Mouse (Mus musculus) granulocyte monocyte progenitor cell, adult 5-6 weeks (primary cell): ENCODE measurements around the gene Gm9049. TPM values are rescaled to one million over a fixed set of nuclear protein-coding genes. Genes with fewer than 3 reads are reported as not detected.
"Not testable (repeated sequence)": the region's sequence is repeated elsewhere in the genome, so short reads cannot be mapped to it uniquely, and the experiment has no call there.

ENCODE experiments used
- ATAC-seq: replicated peaks from 2 replicates; pipeline ENCODE4 v1.8.0; 2016; ENCODE audit warnings: mild to moderate bottlenecking, moderate TSS enrichment, inconsistent platforms; ENCODE audit not compliant: poor library complexity, severe bottlenecking
- total RNA-seq, 2 experiments: library from RNA; stranded (forward) in 1 of 2; stranded (reverse) in 1 of 2; fragments of 200-712, 200-1000 nt in 1 of 2; fragments of >200 nt in 1 of 2; fragmentation: Nextera tagmentation in 1 of 2; gene quantifications; 2 replicates each; pipeline ENCODE4 v1.2.3; 2014 to 2017

The Gm9049 gene
- total RNA-seq (2014; fragmentation: Nextera tagmentation): not detected in 2 replicates
- 0.17 TPM in 1 of 2 replicates, not detected in the other for total RNA-seq (2017)

- not testable (repeated sequence) for ATAC-seq
Measured at GRCm38 (mm10) chr10:118354005-118354404, at the start of gene Gm9049. TSS of gene Gm9049 (minus strand) at chr10:118354105.

DNA sequence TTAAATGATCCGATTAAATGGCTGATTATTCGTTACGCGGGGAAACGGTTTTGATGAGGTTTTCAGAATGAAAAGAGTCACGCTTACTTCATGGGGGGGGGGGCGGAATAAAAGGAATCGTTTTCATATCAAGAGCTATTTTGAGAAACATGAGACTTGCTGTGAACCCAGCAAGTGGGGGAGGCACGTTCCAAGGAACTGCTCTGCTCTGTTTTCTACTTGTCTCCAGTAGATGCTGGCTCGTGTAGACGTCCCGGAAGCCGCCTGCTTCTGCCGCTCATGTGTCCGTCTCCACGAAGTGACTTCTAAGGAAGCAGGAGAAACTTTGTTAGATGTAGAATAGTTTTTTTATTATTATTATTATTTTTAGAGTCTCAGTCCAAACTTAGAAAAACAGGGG, 46.0 kb upstream of the Gm9049 start:
- ATAC-seq: no peak

- ATAC-seq: peak; percentile 100
Measured at GRCm38 (mm10) chr10:118370443-118370842, 16.5 kb upstream of the Gm9049 start.

GRCm38 (mm10) chr10:118369518-118369917, 15.6 kb upstream of the Gm9049 start:
- no peak for ATAC-seq

DNA sequence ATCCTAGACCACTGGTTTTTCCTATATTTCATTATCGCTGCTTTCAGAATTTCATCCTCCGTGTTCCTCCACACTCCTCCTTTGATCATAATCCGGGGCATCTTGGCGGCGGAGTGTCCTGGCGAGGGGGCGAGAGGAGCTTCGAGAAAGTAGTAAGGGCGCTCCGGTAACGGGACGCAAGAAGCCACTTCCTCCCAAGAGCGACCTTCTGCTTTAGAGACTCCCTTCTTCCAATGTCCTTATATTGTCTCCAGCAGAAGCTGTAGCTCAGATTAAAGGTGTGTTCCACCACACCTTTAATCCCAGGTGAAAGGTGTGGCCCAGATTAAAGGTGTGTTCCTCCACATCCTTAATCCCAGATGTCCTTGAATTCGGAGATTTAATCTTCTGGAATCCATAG, 5.3 kb downstream of the Gm9049 start, which contains the start of gene Gm9048:
Gene Gm9048, minus strand, starts transcription at position 101 of the 400 bp plus-strand sequence.
- not testable (repeated sequence) for ATAC-seq

DNA sequence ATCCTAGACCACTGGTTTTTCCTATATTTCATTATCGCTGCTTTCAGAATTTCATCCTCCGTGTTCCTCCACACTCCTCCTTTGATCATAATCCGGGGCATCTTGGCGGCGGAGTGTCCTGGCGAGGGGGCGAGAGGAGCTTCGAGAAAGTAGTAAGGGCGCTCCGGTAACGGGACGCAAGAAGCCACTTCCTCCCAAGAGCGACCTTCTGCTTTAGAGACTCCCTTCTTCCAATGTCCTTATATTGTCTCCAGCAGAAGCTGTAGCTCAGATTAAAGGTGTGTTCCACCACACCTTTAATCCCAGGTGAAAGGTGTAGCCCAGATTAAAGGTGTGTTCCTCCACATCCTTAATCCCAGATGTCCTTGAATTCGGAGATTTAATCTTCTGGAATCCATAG, 10.8 kb downstream of the Gm9049 start, which contains the start of gene Gm9046:
Gene Gm9046, minus strand, starts transcription at position 101 of the 400 bp plus-strand sequence.
- ATAC-seq: not testable (repeated sequence)

GRCm38 (mm10) chr10:118337731-118338130, 16.2 kb downstream of the Gm9049 start, which contains the start of gene Gm9045:
TSS of gene Gm9045 (minus strand) at chr10:118337831.
- not testable (repeated sequence) for ATAC-seq

DNA sequence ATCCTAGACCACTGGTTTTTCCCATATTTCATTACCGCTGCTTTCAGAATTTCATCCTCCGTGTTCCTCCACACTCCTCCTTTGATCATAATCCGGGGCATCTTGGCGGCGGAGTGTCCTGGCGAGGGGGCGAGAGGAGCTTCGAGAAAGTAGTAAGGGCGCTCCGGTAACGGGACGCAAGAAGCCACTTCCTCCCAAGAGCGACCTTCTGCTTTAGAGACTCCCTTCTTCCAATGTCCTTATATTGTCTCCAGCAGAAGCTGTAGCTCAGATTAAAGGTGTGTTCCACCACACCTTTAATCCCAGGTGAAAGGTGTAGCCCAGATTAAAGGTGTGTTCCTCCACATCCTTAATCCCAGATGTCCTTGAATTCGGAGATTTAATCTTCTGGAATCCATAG, 21.6 kb downstream of the Gm9049 start, which contains the start of gene Gm9044:
Gene Gm9044, minus strand, starts transcription at position 101 of the 400 bp plus-strand sequence.
- not testable (repeated sequence) for ATAC-seq

DNA sequence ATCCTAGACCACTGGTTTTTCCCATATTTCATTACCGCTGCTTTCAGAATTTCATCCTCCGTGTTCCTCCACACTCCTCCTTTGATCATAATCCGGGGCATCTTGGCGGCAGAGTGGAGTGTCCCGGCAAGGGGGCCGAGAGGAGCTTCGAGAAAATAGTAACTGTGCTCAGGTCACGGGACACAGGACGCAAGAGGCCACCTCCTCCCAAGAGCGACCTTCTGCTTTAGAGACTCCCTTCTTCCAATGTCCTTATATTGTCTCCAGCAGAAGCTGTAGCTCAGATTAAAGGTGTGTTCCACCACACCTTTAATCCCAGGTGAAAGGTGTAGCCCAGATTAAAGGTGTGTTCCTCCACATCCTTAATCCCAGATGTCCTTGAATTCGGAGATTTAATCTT, 27.0 kb downstream of the Gm9049 start, which contains the start of gene Gm9040:
Gene Gm9040, minus strand, starts transcription at position 101 of the 400 bp plus-strand sequence.
- ATAC-seq: not testable (repeated sequence)

DNA sequence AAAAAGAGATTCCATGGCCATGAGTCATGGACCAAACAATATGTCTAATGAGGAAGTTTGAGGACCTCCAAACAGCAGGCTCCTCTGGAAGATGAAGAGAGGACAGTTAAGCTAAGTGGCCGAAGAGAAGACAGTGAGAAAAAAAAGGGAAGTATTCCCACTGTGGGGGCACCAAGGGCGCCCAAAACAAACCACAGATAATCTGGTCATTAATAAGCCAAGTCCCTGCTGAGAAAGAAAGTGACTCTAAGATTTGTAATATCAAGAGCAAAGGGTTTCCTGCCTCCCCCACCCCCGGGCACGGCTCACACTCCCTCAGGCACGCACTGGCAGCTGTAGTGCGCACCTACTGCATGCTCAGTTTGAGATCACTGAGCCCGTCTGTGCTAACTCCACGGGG, 34.9 kb downstream of the Gm9049 start:
- ATAC-seq: peak; percentile 96

DNA sequence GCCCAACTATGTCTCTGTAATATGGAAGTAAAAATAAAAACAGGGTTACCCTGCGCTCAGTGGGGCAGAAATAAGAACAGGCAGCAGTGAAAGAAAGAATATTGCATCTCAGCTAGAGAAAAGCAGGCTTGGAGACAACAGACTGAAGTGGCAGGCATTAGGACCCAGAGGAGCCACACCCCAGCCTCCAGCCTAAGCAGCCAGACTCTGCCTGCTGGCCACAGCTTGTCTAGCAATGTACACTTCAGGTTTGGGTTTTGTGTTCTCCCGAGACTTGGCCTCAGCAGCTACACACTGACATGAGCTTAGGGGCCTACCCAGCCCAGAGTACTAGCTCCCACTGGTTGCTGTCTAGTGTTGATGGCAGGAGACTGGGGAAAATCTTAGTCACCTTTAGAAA, 51.8 kb downstream of the Gm9049 start:
- ATAC-seq: 0 out of 2 replicates have a peak, but pooled peaks have one; percentile 33

Other genes starting within 250 kb of the Gm9049 start
- gene Mdm1, start 212.3 kb downstream of the Gm9049 start, total RNA-seq (2014; fragmentation: Nextera tagmentation): 11.8 and 13.8 TPM in 2 replicates
- 33.8 and 47.5 TPM in 2 replicates for gene Mdm1, start 212.3 kb downstream of the Gm9049 start, total RNA-seq (2017)
- gene Il22, start 149.2 kb downstream of the Gm9049 start, total RNA-seq (2014; fragmentation: Nextera tagmentation): not detected in 2 replicates
- not detected in 2 replicates for gene Il22, start 149.2 kb downstream of the Gm9049 start, total RNA-seq (2017)
- gene Gm32717, start 113.3 kb downstream of the Gm9049 start, total RNA-seq (2014; fragmentation: Nextera tagmentation): not detected in 2 replicates
- gene Gm32717, start 113.3 kb downstream of the Gm9049 start, total RNA-seq (2017): 0.09 and 0.31 TPM in 2 replicates
- gene Gm32802, start 95.4 kb downstream of the Gm9049 start, total RNA-seq (2014; fragmentation: Nextera tagmentation): not detected in 2 replicates
- gene Gm32802, start 95.4 kb downstream of the Gm9049 start, total RNA-seq (2017): 0.09 and 0.31 TPM in 2 replicates
- not detected in 2 replicates for gene Iltifb, start 59.1 kb downstream of the Gm9049 start, total RNA-seq (2014; fragmentation: Nextera tagmentation)
- not detected in 2 replicates for gene Iltifb, start 59.1 kb downstream of the Gm9049 start, total RNA-seq (2017)
- not detected in 2 replicates for gene Gm9040, start 27.1 kb downstream of the Gm9049 start, total RNA-seq (2014; fragmentation: Nextera tagmentation)
- gene Gm9040, start 27.1 kb downstream of the Gm9049 start, total RNA-seq (2017): not detected in 2 replicates
- gene Gm9044, start 21.7 kb downstream of the Gm9049 start, total RNA-seq (2014; fragmentation: Nextera tagmentation): not detected in 2 replicates
- gene Gm9044, start 21.7 kb downstream of the Gm9049 start, total RNA-seq (2017): not detected in 2 replicates
- not detected in 2 replicates for gene Gm9045, start 16.3 kb downstream of the Gm9049 start, total RNA-seq (2014; fragmentation: Nextera tagmentation)
- gene Gm9045, start 16.3 kb downstream of the Gm9049 start, total RNA-seq (2017): 0.17 TPM in 1 of 2 replicates, not detected in the other
- not detected in 2 replicates for gene Gm9046, start 10.8 kb downstream of the Gm9049 start, total RNA-seq (2014; fragmentation: Nextera tagmentation)
- not detected in 2 replicates for gene Gm9046, start 10.8 kb downstream of the Gm9049 start, total RNA-seq (2017)
- not detected in 2 replicates for gene Gm9048, start 5.4 kb downstream of the Gm9049 start, total RNA-seq (2014; fragmentation: Nextera tagmentation)
- gene Gm9048, start 5.4 kb downstream of the Gm9049 start, total RNA-seq (2017): not detected in 2 replicates
- not detected in 2 replicates for gene Ifng, start 86.9 kb upstream of the Gm9049 start, total RNA-seq (2014; fragmentation: Nextera tagmentation)
- not detected in 2 replicates for gene Ifng, start 86.9 kb upstream of the Gm9049 start, total RNA-seq (2017)